Mouse (Mus musculus) right cerebral cortex, postnatal 14 days (tissue): Measurements from ENCODE around the gene Kcnc3.

Experiments
- DNase-seq: peaks from one replicate; pipeline ENCODE4 v3.0.0; 2022

The Kcnc3 gene

GRCm38 (mm10) chr7:44590402-44591347, at the start of gene Kcnc3:
TSS of gene Kcnc3 (plus strand) at chr7:44590664.
- peak; percentile 91 for DNase-seq

- DNase-seq, result no peak
These were observed 47.9 kb upstream of the Kcnc3 start for GRCm38 (mm10) chr7:44542555-44542954.

GRCm38 (mm10) chr7:44543071-44543470, 47.4 kb upstream of the Kcnc3 start:
- DNase-seq, result no peak

- DNase-seq, result no peak
These were observed 44.2 kb upstream of the Kcnc3 start for GRCm38 (mm10) chr7:44546274-44546673.

GRCm38 (mm10) chr7:44547041-44547440, 43.4 kb upstream of the Kcnc3 start:
- no peak for DNase-seq

GRCm38 (mm10) chr7:44547725-44548124, 42.7 kb upstream of the Kcnc3 start:
- no peak for DNase-seq

- peak; percentile 99 for DNase-seq
These were observed 41.9 kb upstream of the Kcnc3 start, which contains the start of gene Pold1 for GRCm38 (mm10) chr7:44548497-44549087. TSS of gene Pold1 (minus strand) at chr7:44548849.

GRCm38 (mm10) chr7:44549621-44550408, 40.6 kb upstream of the Kcnc3 start:
- DNase-seq, result no peak

- DNase-seq, result no peak
These were observed 40.1 kb upstream of the Kcnc3 start for GRCm38 (mm10) chr7:44550409-44550678.

- peak; percentile 6 for DNase-seq
These were observed 39.2 kb upstream of the Kcnc3 start for GRCm38 (mm10) chr7:44551301-44551700.

GRCm38 (mm10) chr7:44551731-44552130, 38.7 kb upstream of the Kcnc3 start:
- DNase-seq, result no peak

- DNase-seq, result peak; percentile 10
These were observed 38.1 kb upstream of the Kcnc3 start for GRCm38 (mm10) chr7:44552141-44552908.

GRCm38 (mm10) chr7:44553196-44553764, 37.2 kb upstream of the Kcnc3 start:
- peak; percentile 71 for DNase-seq

- peak; percentile 94 for DNase-seq
These were observed 36.6 kb upstream of the Kcnc3 start, which contains the start of gene Nr1h2 for GRCm38 (mm10) chr7:44553826-44554225. TSS of gene Nr1h2 (minus strand) at chr7:44553951.

GRCm38 (mm10) chr7:44557629-44558028, 32.8 kb upstream of the Kcnc3 start:
- DNase-seq, result no peak

- DNase-seq, result peak; percentile 84
These were observed 29.7 kb upstream of the Kcnc3 start for GRCm38 (mm10) chr7:44560435-44561400.

- DNase-seq, result no peak
These were observed 27.2 kb upstream of the Kcnc3 start for GRCm38 (mm10) chr7:44563284-44563683.

- DNase-seq, result no peak
These were observed 26.0 kb upstream of the Kcnc3 start for GRCm38 (mm10) chr7:44564486-44564885.

GRCm38 (mm10) chr7:44565414-44565813, 25.1 kb upstream of the Kcnc3 start:
- no peak for DNase-seq

GRCm38 (mm10) chr7:44568803-44569202, 21.7 kb upstream of the Kcnc3 start:
- DNase-seq, result no peak

- DNase-seq, result no peak
These were observed 19.5 kb upstream of the Kcnc3 start for GRCm38 (mm10) chr7:44570989-44571388.
